Mouse (Mus musculus): ENCODE measurements around the gene Txnip. TPM values are rescaled to one million over a fixed set of nuclear protein-coding genes. Genes with fewer than 3 reads are reported as not detected.

Txnip gene
- polyA plus RNA-seq, 1 experiment, result 22.7 TPM

DNA sequence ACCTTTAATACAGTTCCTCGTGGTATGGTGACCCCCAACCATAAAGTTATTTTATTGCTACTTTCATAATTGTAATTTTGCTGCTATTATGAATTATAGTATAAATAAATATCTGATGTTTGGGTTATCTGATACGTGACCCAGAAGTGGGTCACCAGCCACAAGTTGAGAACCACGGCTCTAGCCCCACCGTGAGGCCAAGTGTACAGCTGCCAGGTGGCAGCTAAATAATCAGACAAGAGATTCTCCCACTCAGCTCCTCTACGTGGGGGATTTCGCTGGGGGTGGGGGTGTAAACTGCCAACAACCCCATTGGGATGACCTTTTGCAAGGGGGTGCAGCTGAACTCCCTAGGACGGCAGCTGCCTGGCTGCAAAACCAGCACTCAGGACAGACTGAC is 25.7 kb upstream of the Txnip start:
- Histone ChIP-seq H3K9me3 (peaks cover 8% of the 10 kb centered on the region; the same call in 1 of the 2 replicates), H3K36me3 (replicated peaks; ENCODE audit: low read length) (no peaks in the 10 kb centered on the region), H3K4me3 (replicated peaks) (no peak overlapping the region), H3K27me3 (replicated peaks) (peaks cover 56% of the 10 kb centered on the region), H3K4me1 (peaks cover 12% of the 10 kb centered on the region)
- no peak for TF ChIP-seq GATA1 (IDR thresholded peaks at IDR 0.05; ENCODE audit: borderline replicate concordance, low read length)

DNA sequence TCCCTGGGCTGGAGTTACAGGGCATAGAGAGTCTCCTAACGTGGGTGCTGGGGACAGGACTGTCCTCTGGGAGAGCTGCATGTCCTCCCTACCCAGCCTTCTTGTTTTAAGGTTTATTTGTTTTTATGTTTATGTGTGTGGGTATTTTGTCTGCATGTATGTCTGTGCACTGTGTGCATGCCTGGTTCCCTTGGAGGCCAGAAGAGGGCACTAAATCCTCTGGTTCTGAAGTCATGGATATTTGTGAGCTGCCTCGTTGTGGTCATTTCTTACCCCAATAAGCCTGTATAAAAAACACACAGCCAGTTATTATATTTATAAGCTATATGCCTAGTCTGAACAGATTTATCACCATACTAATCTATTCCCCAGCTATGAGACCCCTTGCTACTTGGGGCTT is 23.5 kb upstream of the Txnip start:
- Histone ChIP-seq H3K4me1 (no peaks in the 10 kb centered on the region), H3K27me3 (replicated peaks) (peaks cover 36% of the 10 kb centered on the region), H3K36me3 (replicated peaks; ENCODE audit: low read length) (no peaks in the 10 kb centered on the region), H3K9me3 (peaks cover 3% of the 10 kb centered on the region; the same call in 1 of the 2 replicates), H3K4me3 (replicated peaks) (no peak overlapping the region)
- no peak for TF ChIP-seq FLI1 (IDR thresholded peaks at IDR 0.05; ENCODE audit: low read length)
- no peak for TF ChIP-seq GATA1 (IDR thresholded peaks at IDR 0.05; ENCODE audit: borderline replicate concordance, low read length)

GRCm38 (mm10) chr3:96539316-96539715 is 18.4 kb upstream of the Txnip start:
- TF ChIP-seq GATA1 (IDR thresholded peaks at IDR 0.05; ENCODE audit: borderline replicate concordance, low read length) (no peak), FLI1 (IDR thresholded peaks at IDR 0.05; ENCODE audit: low read length) (no peak)
- Histone ChIP-seq H3K36me3 (replicated peaks; ENCODE audit: low read length) (no peaks in the 10 kb centered on the region), H3K4me1 (no peaks in the 10 kb centered on the region), H3K27me3 (replicated peaks) (peaks cover 33% of the 10 kb centered on the region), H3K9me3 (peaks cover 6% of the 10 kb centered on the region), H3K4me3 (replicated peaks) (no peak overlapping the region)

- peaks cover 3% of the 10 kb centered on the region for H3K9me3 ChIP-seq
- H3K4me1 ChIP-seq, result no peaks in the 10 kb centered on the region
- H3K27me3 ChIP-seq (replicated peaks), result peaks cover 33% of the 10 kb centered on the region
- no peak overlapping the region for H3K4me3 ChIP-seq (replicated peaks)
- no peak for TF ChIP-seq GATA1 (IDR thresholded peaks at IDR 0.05; ENCODE audit: borderline replicate concordance, low read length)
- no peak for TF ChIP-seq FLI1 (IDR thresholded peaks at IDR 0.05; ENCODE audit: low read length)
- no peaks in the 10 kb centered on the region for H3K36me3 ChIP-seq (replicated peaks; ENCODE audit: low read length)
These were observed 17.0 kb upstream of the Txnip start for GRCm38 (mm10) chr3:96540740-96541139.

DNA sequence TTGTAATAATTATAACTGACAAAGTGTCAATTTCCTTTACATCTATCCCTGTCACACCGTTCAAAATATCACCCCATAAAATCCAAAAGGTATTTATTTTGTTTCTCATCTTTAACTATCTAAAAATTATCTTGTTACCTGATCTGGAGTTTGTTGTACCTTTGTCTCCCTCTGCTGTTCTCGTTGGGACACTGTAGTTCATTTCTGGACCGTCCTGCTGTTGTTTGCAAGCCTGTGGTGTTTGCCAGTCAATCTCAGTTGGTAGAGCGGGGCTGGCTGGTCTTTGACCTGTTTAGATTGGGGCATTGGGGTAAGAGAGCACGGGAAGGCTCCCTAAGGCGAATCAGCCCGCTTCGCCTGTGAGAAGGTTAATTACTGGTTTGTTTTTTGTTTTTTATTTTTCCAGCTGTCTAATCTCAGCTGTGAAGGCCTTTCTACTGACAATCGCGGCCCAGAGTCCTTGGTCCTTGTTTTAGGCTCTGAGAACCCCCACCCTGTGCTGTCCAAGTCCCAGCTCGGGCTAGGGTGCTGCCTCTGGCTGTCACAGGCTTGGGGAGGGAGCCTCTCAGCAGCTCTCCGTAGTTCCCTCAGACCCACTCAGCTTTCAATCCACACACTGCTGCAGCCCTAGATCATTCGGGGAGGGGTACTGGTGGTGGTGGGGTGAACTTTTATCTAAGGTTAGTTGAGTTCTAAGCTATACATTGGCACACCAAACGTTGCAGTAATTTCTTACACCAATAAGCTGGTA is 16.3 kb upstream of the Txnip start:
- TF ChIP-seq FLI1 (IDR thresholded peaks at IDR 0.05; ENCODE audit: low read length) (no peak), GATA1 (IDR thresholded peaks at IDR 0.05; ENCODE audit: borderline replicate concordance, low read length) (no peak)
- H3K27me3 ChIP-seq (replicated peaks), result peaks cover 36% of the 10 kb centered on the region
- H3K4me1 ChIP-seq, result no peaks in the 10 kb centered on the region
- no peak overlapping the region for H3K4me3 ChIP-seq (replicated peaks)
- H3K36me3 ChIP-seq (replicated peaks; ENCODE audit: low read length), result no peaks in the 10 kb centered on the region
- H3K9me3 ChIP-seq, result peaks cover 3% of the 10 kb centered on the region

DNA sequence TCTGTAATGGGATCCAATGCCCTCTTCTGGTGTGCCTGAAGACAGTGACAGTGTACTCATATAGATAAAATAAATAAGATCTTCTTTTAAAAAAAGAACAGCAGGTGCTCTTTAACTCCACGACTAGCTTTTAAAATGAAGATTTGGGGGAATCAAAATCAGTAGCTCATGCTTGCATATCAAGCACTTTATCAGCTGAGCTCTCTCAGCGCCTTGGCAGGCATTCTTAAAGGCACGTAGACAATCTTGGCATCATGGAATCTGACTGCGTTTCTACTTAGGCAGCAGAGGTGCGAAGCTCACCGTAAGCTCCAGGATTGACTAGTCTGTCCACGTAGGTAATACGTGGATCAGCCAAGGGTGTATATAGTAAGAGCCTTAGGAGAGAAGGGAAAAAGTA is 15.2 kb upstream of the Txnip start:
- peaks cover 35% of the 10 kb centered on the region for H3K27me3 ChIP-seq (replicated peaks)
- no peak overlapping the region for H3K4me3 ChIP-seq (replicated peaks)
- no peaks in the 10 kb centered on the region for H3K36me3 ChIP-seq (replicated peaks; ENCODE audit: low read length)
- TF ChIP-seq FLI1 (IDR thresholded peaks at IDR 0.05; ENCODE audit: low read length) (no peak), GATA1 (IDR thresholded peaks at IDR 0.05; ENCODE audit: borderline replicate concordance, low read length) (no peak)
- peaks cover 3% of the 10 kb centered on the region for H3K9me3 ChIP-seq
- peaks cover 6% of the 10 kb centered on the region for H3K4me1 ChIP-seq

- peaks cover 3% of the 10 kb centered on the region for H3K9me3 ChIP-seq
These were observed 14.4 kb upstream of the Txnip start for GRCm38 (mm10) chr3:96543345-96543744.

GRCm38 (mm10) chr3:96545565-96545964 is 12.2 kb upstream of the Txnip start:
- Histone ChIP-seq H3K9me3 (peaks cover 3% of the 10 kb centered on the region), H3K4me1 (peaks cover 24% of the 10 kb centered on the region), H3K36me3 (replicated peaks; ENCODE audit: low read length) (no peaks in the 10 kb centered on the region), H3K27me3 (replicated peaks) (peaks cover 33% of the 10 kb centered on the region), H3K4me3 (replicated peaks) (no peak overlapping the region)
- no peak for TF ChIP-seq FLI1 (IDR thresholded peaks at IDR 0.05; ENCODE audit: low read length)
- TF ChIP-seq GATA1 (IDR thresholded peaks at IDR 0.05; ENCODE audit: borderline replicate concordance, low read length), result no peak

More at GRCm38 (mm10) chr3:96543345-96543744, 14.4 kb upstream of the Txnip start:
- H3K36me3 ChIP-seq (replicated peaks; ENCODE audit: low read length), result no peaks in the 10 kb centered on the region
- peaks cover 12% of the 10 kb centered on the region for H3K4me1 ChIP-seq
- TF ChIP-seq GATA1 (IDR thresholded peaks at IDR 0.05; ENCODE audit: borderline replicate concordance, low read length), result no peak
- TF ChIP-seq FLI1 (IDR thresholded peaks at IDR 0.05; ENCODE audit: low read length), result no peak
- H3K27me3 ChIP-seq (replicated peaks), result peaks cover 35% of the 10 kb centered on the region
- H3K4me3 ChIP-seq (replicated peaks), result no peak overlapping the region

DNA sequence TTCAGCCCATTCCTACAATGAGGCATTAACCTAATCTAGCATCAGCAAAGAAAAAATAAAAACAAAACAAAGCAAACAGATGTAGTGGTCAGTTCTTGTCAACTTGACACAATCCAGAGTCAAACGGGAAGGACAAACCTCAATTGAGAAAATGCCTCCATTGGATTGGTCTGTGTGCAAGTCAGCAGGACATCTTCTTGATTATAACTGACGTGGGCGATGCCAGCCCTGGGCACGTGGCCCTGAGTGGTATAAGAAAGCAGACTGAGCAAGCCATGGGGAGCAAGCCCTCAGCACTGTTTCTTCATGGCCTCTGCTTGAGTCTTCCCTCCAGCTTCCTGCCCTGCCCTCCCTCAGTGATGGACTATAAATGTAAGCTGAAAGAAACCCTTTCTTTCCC is 10.9 kb upstream of the Txnip start:
- Histone ChIP-seq H3K27me3 (replicated peaks) (peaks cover 26% of the 10 kb centered on the region), H3K9me3 (peaks cover 3% of the 10 kb centered on the region), H3K36me3 (replicated peaks; ENCODE audit: low read length) (no peaks in the 10 kb centered on the region), H3K4me1 (peaks cover 36% of the 10 kb centered on the region), H3K4me3 (replicated peaks) (peak overlapping the region; percentile 16)
- no peak for TF ChIP-seq GATA1 (IDR thresholded peaks at IDR 0.05; ENCODE audit: borderline replicate concordance, low read length)
- TF ChIP-seq FLI1 (IDR thresholded peaks at IDR 0.05; ENCODE audit: low read length), result no peak

DNA sequence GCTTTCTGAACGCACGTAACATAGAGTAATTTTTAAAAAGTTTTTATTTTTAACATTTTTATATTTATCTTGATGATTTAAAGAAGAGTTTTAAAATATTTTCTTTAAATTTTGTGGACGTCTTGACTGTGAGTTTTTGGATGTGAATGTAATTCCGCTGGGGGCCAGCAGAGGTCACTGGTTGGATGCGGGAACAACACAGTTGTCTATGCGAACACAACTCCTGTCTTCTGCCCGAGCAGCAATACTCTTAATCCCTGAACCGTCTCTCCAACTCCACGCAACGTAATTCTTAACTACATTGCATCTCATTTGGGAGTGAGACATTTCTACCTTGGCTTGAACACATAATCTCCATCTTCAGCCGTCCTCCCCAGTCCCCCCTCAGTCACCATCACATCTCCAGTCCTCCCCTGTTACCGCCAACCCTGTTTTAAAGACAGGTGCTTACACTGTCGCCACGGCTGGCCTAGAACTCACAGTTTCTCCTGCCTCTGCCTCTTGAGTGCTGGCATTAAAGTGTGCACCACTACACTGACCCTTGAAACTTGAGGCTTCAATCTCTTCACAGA is 10.3 kb upstream of the Txnip start:
- peak overlapping the region; percentile 71 for H3K4me3 ChIP-seq (replicated peaks)
- peaks cover 38% of the 10 kb centered on the region for H3K4me1 ChIP-seq
- peaks cover 22% of the 10 kb centered on the region for H3K27me3 ChIP-seq (replicated peaks)
- no peaks in the 10 kb centered on the region for H3K36me3 ChIP-seq (replicated peaks; ENCODE audit: low read length)
- TF ChIP-seq GATA1 (IDR thresholded peaks at IDR 0.05; ENCODE audit: borderline replicate concordance, low read length), result no peak
- no peak for TF ChIP-seq FLI1 (IDR thresholded peaks at IDR 0.05; ENCODE audit: low read length)
- H3K9me3 ChIP-seq, result peaks cover 3% of the 10 kb centered on the region

Data from megakaryocyte, embryonic 14.5 days (primary cell).